Mouse (Mus musculus) C2C12 (cell line): ENCODE data around the gene Rufy1.

Experiments
- CTCF ChIP-seq: IDR thresholded peaks from one replicate; pipeline ENCODE4 v1.5.1; 2011; ENCODE audit not compliant: control insufficient read depth, insufficient read depth, insufficient read length
- FOSL1 ChIP-seq: IDR thresholded peaks from one replicate; pipeline ENCODE4 v1.8.0; 2011; ENCODE audit warnings: mild to moderate bottlenecking, low read length; ENCODE audit not compliant: poor library complexity, insufficient read depth, severe bottlenecking
- MAX ChIP-seq: IDR thresholded peaks from one replicate; pipeline ENCODE4 v1.6.1; 2011; ENCODE audit warnings: mild to moderate bottlenecking, control low read depth
- MYOD1 ChIP-seq: IDR thresholded peaks from one replicate; pipeline ENCODE4 v1.6.1; 2011; ENCODE audit warnings: low read depth; ENCODE audit not compliant: control insufficient read depth, insufficient read length
- MYOG ChIP-seq: IDR thresholded peaks from one replicate; pipeline ENCODE4 v1.6.1; 2011; ENCODE audit not compliant: control insufficient read depth, insufficient read length; ENCODE audit errors: extremely low read depth
- USF1 ChIP-seq: IDR thresholded peaks from one replicate; pipeline ENCODE4 v1.6.1; 2011; ENCODE audit warnings: low read depth, mild to moderate bottlenecking, control low read depth, moderate library complexity

DNA sequence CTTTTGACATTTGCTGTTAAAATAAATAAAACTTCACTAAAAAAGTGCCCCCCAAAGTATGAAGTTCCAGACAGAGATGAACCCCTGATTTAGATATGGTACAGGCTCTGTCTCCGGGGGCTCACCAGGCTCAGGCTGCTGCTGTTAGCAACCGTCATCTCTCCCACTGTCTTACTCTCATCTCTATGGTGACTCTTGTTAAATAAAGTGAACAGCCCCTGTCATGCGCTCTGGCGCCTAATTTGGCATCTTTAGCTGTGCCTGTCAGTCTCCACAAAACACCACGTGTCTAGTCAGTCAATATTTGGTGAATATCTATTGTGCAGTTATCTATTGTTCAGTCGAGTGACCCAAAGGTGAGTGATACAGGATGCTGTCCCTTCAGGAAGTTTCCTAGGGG, 24.0 kb upstream of the Rufy1 start:
- TF ChIP-seq MAX (no peak), MYOD1 (no peak), CTCF (no peak), FOSL1 (no peak), MYOG (no peak), USF1 (no peak)
